Mouse (Mus musculus) small intestine, adult 2 months (tissue): ENCODE measurements around the gene Ccz1.

Experiments used
- CTCF ChIP-seq: fragments of 200-500 bp; IDR thresholded peaks from 2 replicates; pipeline ENCODE4 v1.5.1; 2012; ENCODE audit warnings: low read depth, mild to moderate bottlenecking, control low read depth, inconsistent platforms, low read length, moderate library complexity, mixed read lengths; ENCODE audit not compliant: insufficient replicate concordance, insufficient read length; ENCODE audit errors: extremely low read depth
- POLR2A ChIP-seq: fragments of 200-500 bp; IDR thresholded peaks from 2 replicates; pipeline ENCODE4 v1.6.1; 2012; ENCODE audit warnings: low read depth, mild to moderate bottlenecking, control low read depth, inconsistent platforms, low read length, moderate library complexity

DNA sequence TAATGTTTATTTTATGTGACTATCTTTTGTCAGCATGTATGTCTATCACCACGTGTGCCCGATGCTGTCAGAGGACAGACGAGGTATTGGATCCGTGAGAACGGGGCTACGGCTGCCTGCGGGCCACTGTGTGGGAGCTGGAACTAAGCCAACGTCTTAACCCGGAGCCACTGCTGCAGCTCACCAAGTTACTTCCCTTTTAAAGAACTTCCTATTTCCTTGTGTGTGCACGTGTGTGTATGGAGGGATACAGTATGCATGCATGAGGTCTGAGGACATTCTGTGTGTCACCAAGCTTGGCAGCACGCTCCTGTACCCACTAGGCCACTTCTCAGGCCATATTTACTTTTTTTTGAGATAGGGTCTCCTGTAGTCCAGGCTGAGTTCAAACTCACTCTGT lies 24.6 kb downstream of the Ccz1 start:
- TF ChIP-seq POLR2A (no peak), CTCF (no peak)
